Mouse (Mus musculus) heart, postnatal 0 days (tissue): ENCODE data around the gene Ppp2r1b. TPM values are rescaled to one million over a fixed set of nuclear protein-coding genes. Genes with fewer than 3 reads are reported as not detected.

ENCODE experiments used
- ATAC-seq: fragments of 200-750 bp; cut with Nextera tagmentation; 2 replicates; pipeline ENCODE4 v1.8.0; 2017; ENCODE audit warnings: low read depth, moderate number of reproducible peaks, moderate library complexity; ENCODE audit not compliant: insufficient read depth
- DNase-seq: peaks from one replicate; pipeline ENCODE4 v3.0.0-alpha.2; 2016; ENCODE audit warnings: low spot score
- H3K27ac ChIP-seq: fragments of 300-500 bp; sonication (generic); 2 replicates; pipeline ENCODE4 v1.5.1; 2014; ENCODE audit warnings: low read depth, mild to moderate bottlenecking
- H3K27me3 ChIP-seq: fragments of 300-500 bp; sonication (generic); 2 replicates; pipeline ENCODE4 v1.6.1; 2014; ENCODE audit warnings: low read length, mixed read lengths; ENCODE audit not compliant: control insufficient read depth, insufficient read depth
- H3K36me3 ChIP-seq: fragments of 300-500 bp; sonication (generic); replicated peaks from 2 replicates; pipeline ENCODE4 v1.6.1; 2014; ENCODE audit warnings: low read length, mixed read lengths; ENCODE audit not compliant: control insufficient read depth, insufficient read depth
- H3K4me1 ChIP-seq: fragments of 300-500 bp; sonication (generic); 2 replicates; pipeline ENCODE4 v1.6.1; 2014; ENCODE audit warnings: antibody characterized with exemption; ENCODE audit not compliant: control insufficient read depth, insufficient read depth
- H3K4me2 ChIP-seq: fragments of 300-500 bp; sonication (generic); 2 replicates; pipeline ENCODE4 v1.6.1; 2014; ENCODE audit warnings: low read depth, mild to moderate bottlenecking, low read length, moderate library complexity
- H3K4me3 ChIP-seq: fragments of 300-500 bp; sonication (generic); 2 replicates; pipeline ENCODE4 v1.5.1; 2014; ENCODE audit warnings: low read depth, low read length
- H3K9ac ChIP-seq: fragments of 300-500 bp; sonication (generic); replicated peaks from 2 replicates; pipeline ENCODE4 v1.6.1; 2014; ENCODE audit warnings: low read depth, low read length, mixed read lengths
- H3K9me3 ChIP-seq: fragments of 300-500 bp; sonication (generic); replicated peaks from 2 replicates; pipeline ENCODE4 v1.6.1; 2016; ENCODE audit warnings: low read length; ENCODE audit not compliant: control insufficient read depth
- CTCF ChIP-seq: IDR thresholded peaks from 2 replicates; pipeline ENCODE4 v1.5.1; 2016; ENCODE audit warnings: antibody characterized with exemption, control low read depth, low read depth
- EP300 ChIP-seq: IDR thresholded peaks from 2 replicates; pipeline ENCODE4 v1.6.1; 2016; ENCODE audit warnings: antibody characterized with exemption, low read depth
- WGBS: fragments of 180-500 bp; shearing (Covaris S2); extraction: QIAGEN DNeasy Blood & Tissue Kit; methylation state at CpG from one replicate; pipeline ENCODE4 v1.1.7; 2014; 5-methylcytosine and 5-hydroxymethylcytosine counted together
- polyA plus RNA-seq: library from polyadenylated mRNA; unstranded; fragments of >200 nt; fragmentation: Nextera tagmentation; extraction: Ambion mirVana; gene quantifications from 2 replicates; pipeline ENCODE4 v1.2.1, GENCODE M21; 2015
- total RNA-seq: library from RNA; depleted of rRNA; stranded (reverse); fragments of >200 nt; gene quantifications from 2 replicates; pipeline ENCODE4 v1.2.3, GENCODE M21; 2014; ENCODE audit warnings: low replicate concordance

Gene Ppp2r1b
- total and polyA plus RNA-seq, 2 experiments from 2014 or later: 15.3 to 17.8 TPM

GRCm38 (mm10) chr9:50849249-50849648 lies 4.1 kb downstream of the Ppp2r1b start:
- Histone ChIP-seq H3K4me2 (no peak overlapping the region), H3K27ac (no peak overlapping the region), H3K4me3 (no peak overlapping the region), H3K36me3 (no peaks in the 10 kb centered on the region), H3K9me3 (no peaks in the 10 kb centered on the region), H3K27me3 (no peaks in the 10 kb centered on the region), H3K4me1 (peaks cover 11% of the 10 kb centered on the region), H3K9ac (no peak overlapping the region)
- DNase-seq: peak; percentile 82
- 20% methylated on average over 8 of the region's 8 CpGs for WGBS
- TF ChIP-seq EP300 (no peak), CTCF (peak; percentile 94)
- ATAC-seq: peak; percentile 74

- H3K27ac ChIP-seq: no peak overlapping the region
- H3K9me3 ChIP-seq: no peaks in the 10 kb centered on the region
- no peak for DNase-seq
- H3K27me3 ChIP-seq: no peaks in the 10 kb centered on the region
- H3K4me3 ChIP-seq: no peak overlapping the region
- H3K4me1 ChIP-seq: peaks cover 11% of the 10 kb centered on the region
- no peak overlapping the region for H3K9ac ChIP-seq
- TF ChIP-seq EP300 (no peak), CTCF (no peak)
- no peaks in the 10 kb centered on the region for H3K36me3 ChIP-seq
- no peak overlapping the region for H3K4me2 ChIP-seq
- ATAC-seq: no peak
- 46% methylated on average over 9 of the region's 9 CpGs for WGBS
These were observed 4.7 kb downstream of the Ppp2r1b start for GRCm38 (mm10) chr9:50849755-50850154.

GRCm38 (mm10) chr9:50850271-50850670 lies 5.2 kb downstream of the Ppp2r1b start:
- Histone ChIP-seq H3K4me3 (no peak overlapping the region), H3K27ac (no peak overlapping the region), H3K4me2 (peak overlapping the region; percentile 45), H3K9ac (no peak overlapping the region), H3K27me3 (no peaks in the 10 kb centered on the region), H3K36me3 (no peaks in the 10 kb centered on the region), H3K9me3 (no peaks in the 10 kb centered on the region), H3K4me1 (peaks cover 11% of the 10 kb centered on the region)
- TF ChIP-seq EP300 (no peak), CTCF (no peak)
- 11% methylated on average over 11 of the region's 11 CpGs for WGBS
- ATAC-seq (peak; percentile 40), DNase-seq (no peak)

GRCm38 (mm10) chr9:50850713-50851112 lies 5.6 kb downstream of the Ppp2r1b start:
- peaks cover 11% of the 10 kb centered on the region for H3K4me1 ChIP-seq
- TF ChIP-seq CTCF: no peak
- TF ChIP-seq EP300: no peak
- peak overlapping the region; percentile 45 for H3K4me2 ChIP-seq
- ATAC-seq (no peak), DNase-seq (peak; percentile 36)
- no peak overlapping the region for H3K9ac ChIP-seq
- no peaks in the 10 kb centered on the region for H3K27me3 ChIP-seq
- H3K36me3 ChIP-seq: no peaks in the 10 kb centered on the region
- H3K4me3 ChIP-seq: 0 out of 2 replicates have a peak overlapping the region, but pooled peaks have one; percentile 3
- no peak overlapping the region for H3K27ac ChIP-seq
- no peaks in the 10 kb centered on the region for H3K9me3 ChIP-seq
- WGBS: 24% methylated on average over 8 of the region's 8 CpGs

- TF ChIP-seq CTCF: no peak
- H3K27me3 ChIP-seq: no peaks in the 10 kb centered on the region
- no peak overlapping the region for H3K27ac ChIP-seq
- no peak for DNase-seq
- peak overlapping the region; percentile 50 for H3K4me2 ChIP-seq
- no peaks in the 10 kb centered on the region for H3K9me3 ChIP-seq
- H3K9ac ChIP-seq: no peak overlapping the region
- H3K4me3 ChIP-seq: no peak overlapping the region
- ATAC-seq: no peak
- no peaks in the 10 kb centered on the region for H3K36me3 ChIP-seq
- H3K4me1 ChIP-seq: peaks cover 21% of the 10 kb centered on the region
- WGBS: 33% methylated on average over 17 of the region's 17 CpGs
These were observed 7.7 kb downstream of the Ppp2r1b start for GRCm38 (mm10) chr9:50852634-50853349.

- TF ChIP-seq CTCF (no peak), EP300 (no peak)
- no peak for DNase-seq
- Histone ChIP-seq H3K4me2 (no peak overlapping the region), H3K27ac (no peak overlapping the region), H3K9ac (no peak overlapping the region), H3K36me3 (peaks cover 3% of the 10 kb centered on the region), H3K4me1 (peaks cover 25% of the 10 kb centered on the region), H3K27me3 (no peaks in the 10 kb centered on the region), H3K4me3 (no peak overlapping the region), H3K9me3 (no peaks in the 10 kb centered on the region)
- WGBS: 73% methylated on average over 8 of the region's 8 CpGs
- ATAC-seq: no peak
These were observed 9.3 kb downstream of the Ppp2r1b start for GRCm38 (mm10) chr9:50854376-50854775.
